Mouse (Mus musculus): ENCODE measurements around the gene Prdm10. TPM values are rescaled to one million over a fixed set of nuclear protein-coding genes. Genes with fewer than 3 reads are reported as not detected.

Gene Prdm10
- polyA plus RNA-seq, 2 experiments: 5.5 to 14.6 TPM

GRCm38 (mm10) chr9:31301526-31302311, 21.4 kb downstream of the Prdm10 start:
- H3K4me1 ChIP-seq (ENCODE audit: control insufficient read depth, insufficient read depth, low read length): no peaks in the 10 kb centered on the region
- ATAC-seq (ENCODE audit: low FRiP score, low read depth) (no peak), DNase-seq (ENCODE audit: low spot score) (no peak)
- H3K9me3 ChIP-seq (ENCODE audit: control insufficient read depth, low read length): no peaks in the 10 kb centered on the region
- H3K4me2 ChIP-seq (replicated peaks; ENCODE audit: low read depth, low read length, severe bottlenecking): no peak overlapping the region
- no peak overlapping the region for H3K9ac ChIP-seq (ENCODE audit: low read depth, low read length, severe bottlenecking)
- H3K27me3 ChIP-seq (ENCODE audit: control insufficient read depth, insufficient read depth, low read length): no peaks in the 10 kb centered on the region
- H3K27ac ChIP-seq (replicated peaks; ENCODE audit: low read depth, low read length): no peak overlapping the region
- WGBS: 74% methylated on average over 5 of the region's 5 CpGs
- no peak overlapping the region for H3K4me3 ChIP-seq (replicated peaks; ENCODE audit: low read length)
- TF ChIP-seq POLR2A (IDR thresholded peaks at IDR 0.05; ENCODE audit: borderline replicate concordance, extremely low read depth, insufficient read depth, insufficient read length): no peak
- H3K36me3 ChIP-seq (ENCODE audit: control insufficient read depth, insufficient read depth, low read length): no peaks in the 10 kb centered on the region

- Histone ChIP-seq H3K4me3 (replicated peaks; ENCODE audit: low read length) (no peak overlapping the region), H3K9me3 (ENCODE audit: control insufficient read depth, low read length) (no peaks in the 10 kb centered on the region), H3K27me3 (ENCODE audit: control insufficient read depth, insufficient read depth, low read length) (no peaks in the 10 kb centered on the region), H3K36me3 (ENCODE audit: control insufficient read depth, insufficient read depth, low read length) (no peaks in the 10 kb centered on the region), H3K4me1 (ENCODE audit: control insufficient read depth, insufficient read depth, low read length) (no peaks in the 10 kb centered on the region), H3K4me2 (replicated peaks; ENCODE audit: low read depth, low read length, severe bottlenecking) (no peak overlapping the region), H3K27ac (replicated peaks; ENCODE audit: low read depth, low read length) (no peak overlapping the region), H3K9ac (ENCODE audit: low read depth, low read length, severe bottlenecking) (no peak overlapping the region)
- TF ChIP-seq POLR2A (IDR thresholded peaks at IDR 0.05; ENCODE audit: borderline replicate concordance, extremely low read depth, insufficient read depth, insufficient read length): no peak
- DNase-seq (ENCODE audit: low spot score) (no peak), ATAC-seq (ENCODE audit: low FRiP score, low read depth) (no peak)
- WGBS: 82% methylated on average over 3 of the region's 3 CpGs
Observed at GRCm38 (mm10) chr9:31304358-31304757, 24.0 kb downstream of the Prdm10 start.

- H3K36me3 ChIP-seq (ENCODE audit: control insufficient read depth, insufficient read depth, low read length): no peaks in the 10 kb centered on the region
- no peak overlapping the region for H3K27ac ChIP-seq (replicated peaks; ENCODE audit: low read depth, low read length)
- TF ChIP-seq POLR2A (IDR thresholded peaks at IDR 0.05; ENCODE audit: borderline replicate concordance, extremely low read depth, insufficient read depth, insufficient read length): no peak
- no peaks in the 10 kb centered on the region for H3K9me3 ChIP-seq (ENCODE audit: control insufficient read depth, low read length)
- no peak overlapping the region for H3K4me3 ChIP-seq (replicated peaks; ENCODE audit: low read length)
- 81% methylated on average over 5 of the region's 5 CpGs for WGBS
- no peaks in the 10 kb centered on the region for H3K27me3 ChIP-seq (ENCODE audit: control insufficient read depth, insufficient read depth, low read length)
- ATAC-seq (ENCODE audit: low FRiP score, low read depth) (no peak), DNase-seq (ENCODE audit: low spot score) (no peak)
- no peak overlapping the region for H3K4me2 ChIP-seq (replicated peaks; ENCODE audit: low read depth, low read length, severe bottlenecking)
- H3K4me1 ChIP-seq (ENCODE audit: control insufficient read depth, insufficient read depth, low read length): no peaks in the 10 kb centered on the region
- no peak overlapping the region for H3K9ac ChIP-seq (ENCODE audit: low read depth, low read length, severe bottlenecking)
Observed at GRCm38 (mm10) chr9:31305117-31305516, 24.8 kb downstream of the Prdm10 start.

GRCm38 (mm10) chr9:31305807-31306206, 25.5 kb downstream of the Prdm10 start:
- TF ChIP-seq POLR2A (IDR thresholded peaks at IDR 0.05; ENCODE audit: borderline replicate concordance, extremely low read depth, insufficient read depth, insufficient read length): no peak
- H3K4me1 ChIP-seq (ENCODE audit: control insufficient read depth, insufficient read depth, low read length): no peaks in the 10 kb centered on the region
- ATAC-seq (ENCODE audit: low FRiP score, low read depth) (no peak), DNase-seq (ENCODE audit: low spot score) (no peak)
- no peaks in the 10 kb centered on the region for H3K9me3 ChIP-seq (ENCODE audit: control insufficient read depth, low read length)
- no peak overlapping the region for H3K9ac ChIP-seq (ENCODE audit: low read depth, low read length, severe bottlenecking)
- no peak overlapping the region for H3K27ac ChIP-seq (replicated peaks; ENCODE audit: low read depth, low read length)
- no peak overlapping the region for H3K4me2 ChIP-seq (replicated peaks; ENCODE audit: low read depth, low read length, severe bottlenecking)
- H3K36me3 ChIP-seq (ENCODE audit: control insufficient read depth, insufficient read depth, low read length): no peaks in the 10 kb centered on the region
- H3K27me3 ChIP-seq (ENCODE audit: control insufficient read depth, insufficient read depth, low read length): no peaks in the 10 kb centered on the region
- H3K4me3 ChIP-seq (replicated peaks; ENCODE audit: low read length): no peak overlapping the region
- 93% methylated on average over 3 of the region's 3 CpGs for WGBS

- H3K4me2 ChIP-seq (replicated peaks; ENCODE audit: low read depth, low read length, severe bottlenecking): no peak overlapping the region
- no peak overlapping the region for H3K27ac ChIP-seq (replicated peaks; ENCODE audit: low read depth, low read length)
- 80% methylated on average over 3 of the region's 3 CpGs for WGBS
- no peaks in the 10 kb centered on the region for H3K27me3 ChIP-seq (ENCODE audit: control insufficient read depth, insufficient read depth, low read length)
- no peak for TF ChIP-seq POLR2A (IDR thresholded peaks at IDR 0.05; ENCODE audit: borderline replicate concordance, extremely low read depth, insufficient read depth, insufficient read length)
- H3K36me3 ChIP-seq (ENCODE audit: control insufficient read depth, insufficient read depth, low read length): no peaks in the 10 kb centered on the region
- no peaks in the 10 kb centered on the region for H3K4me1 ChIP-seq (ENCODE audit: control insufficient read depth, insufficient read depth, low read length)
- DNase-seq (ENCODE audit: low spot score): no peak
- H3K9ac ChIP-seq (ENCODE audit: low read depth, low read length, severe bottlenecking): no peak overlapping the region
- no peaks in the 10 kb centered on the region for H3K9me3 ChIP-seq (ENCODE audit: control insufficient read depth, low read length)
- ATAC-seq (ENCODE audit: low FRiP score, low read depth): no peak
- no peak overlapping the region for H3K4me3 ChIP-seq (replicated peaks; ENCODE audit: low read length)
Observed at GRCm38 (mm10) chr9:31307232-31307631, 26.9 kb downstream of the Prdm10 start.
